Mouse (Mus musculus) ZHBTc4 (cell line): Measurements from ENCODE around the gene Cma1.
"Not testable (repeated sequence)": the region's sequence is repeated elsewhere in the genome, so short reads cannot be mapped to it uniquely, and the experiment has no call there.

ENCODE experiments used
- DNase-seq: peaks from one replicate; pipeline ENCODE4 v3.0.0-alpha.2; 2011; ENCODE audit warnings: low read depth, low spot score

The Cma1 gene

GRCm38 (mm10) chr14:55944575-55944974 lies at the start of gene Cma1:
Gene Cma1, minus strand, starts transcription at chr14:55944675.
- no peak for DNase-seq

- not testable (repeated sequence) for DNase-seq
Observed at GRCm38 (mm10) chr14:55987464-55987863, 43.0 kb upstream of the Cma1 start.

GRCm38 (mm10) chr14:55963900-55964299 lies 19.4 kb upstream of the Cma1 start:
- peak; percentile 78 for DNase-seq

- DNase-seq: peak; percentile 89
Observed at GRCm38 (mm10) chr14:55963263-55963662, 18.8 kb upstream of the Cma1 start.

- no peak for DNase-seq
Observed at GRCm38 (mm10) chr14:55950346-55951030, 6.0 kb upstream of the Cma1 start, which contains the start of gene Cma2. Gene Cma2, plus strand, starts transcription at chr14:55950980.

GRCm38 (mm10) chr14:55946269-55946969 lies 1.9 kb upstream of the Cma1 start:
- no peak for DNase-seq

GRCm38 (mm10) chr14:55943601-55944000 lies 874 bp downstream of the Cma1 start:
- DNase-seq: no peak

- DNase-seq: peak; percentile 18
Observed at GRCm38 (mm10) chr14:55940070-55940800, 4.2 kb downstream of the Cma1 start.

GRCm38 (mm10) chr14:55933586-55933985 lies 10.9 kb downstream of the Cma1 start:
- peak; percentile 35 for DNase-seq

- no peak for DNase-seq
Observed at GRCm38 (mm10) chr14:55929263-55929997, 15.0 kb downstream of the Cma1 start.

GRCm38 (mm10) chr14:55926847-55927246 lies 17.6 kb downstream of the Cma1 start:
- no peak for DNase-seq

- DNase-seq: no peak
Observed at GRCm38 (mm10) chr14:55922475-55923232, 21.8 kb downstream of the Cma1 start.

GRCm38 (mm10) chr14:55918240-55919082 lies 26.0 kb downstream of the Cma1 start:
- peak; percentile 89 for DNase-seq

- DNase-seq: peak; percentile 22
Observed at GRCm38 (mm10) chr14:55913406-55913805, 31.1 kb downstream of the Cma1 start.

GRCm38 (mm10) chr14:55905518-55905917 lies 39.0 kb downstream of the Cma1 start:
- peak; percentile 40 for DNase-seq

GRCm38 (mm10) chr14:55900414-55900755 lies 44.1 kb downstream of the Cma1 start:
- DNase-seq: no peak

GRCm38 (mm10) chr14:55899701-55900413 lies 44.6 kb downstream of the Cma1 start, which contains the start of gene Sdr39u1:
Gene Sdr39u1, minus strand, starts transcription at chr14:55900293.
- peak; percentile 93 for DNase-seq

GRCm38 (mm10) chr14:55898947-55899346 lies 45.5 kb downstream of the Cma1 start:
- DNase-seq: no peak

- DNase-seq: no peak
Observed at GRCm38 (mm10) chr14:55897671-55898070, 46.8 kb downstream of the Cma1 start.
